Mouse (Mus musculus): Measurements from ENCODE around the gene Dlg2.

Gene Dlg2

DNA sequence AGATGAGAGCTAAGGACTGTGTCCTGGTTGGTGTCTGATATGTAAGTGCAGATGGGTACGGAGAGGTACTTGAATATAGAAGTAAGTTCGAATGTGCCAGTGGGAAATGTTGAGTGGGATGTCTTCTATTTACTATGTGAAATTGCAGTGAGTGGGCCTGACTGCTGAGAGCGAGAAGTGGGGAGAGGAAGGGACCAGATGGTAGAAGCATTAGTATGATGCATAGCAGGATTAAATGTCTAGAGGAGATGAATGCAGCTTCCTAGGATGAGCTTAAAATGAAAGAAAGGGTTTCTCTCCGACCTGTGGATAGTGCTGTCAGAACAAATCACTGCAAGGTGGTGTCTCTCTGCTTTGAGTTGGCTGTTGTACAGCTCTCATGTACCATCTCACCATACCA is 451.0 kb downstream of the Dlg2 start:
- Histone ChIP-seq H3K9me3 (ENCODE audit: low read length) (no peaks in the 10 kb centered on the region), H3K36me3 (ENCODE audit: insufficient read depth, low read length) (no peaks in the 10 kb centered on the region), H3K4me1 (replicated peaks; ENCODE audit: low read depth, low read length) (no peaks in the 10 kb centered on the region), H3K4me3 (replicated peaks; ENCODE audit: low read length) (no peak overlapping the region), H3K27me3 (ENCODE audit: insufficient read depth, low read length) (no peaks in the 10 kb centered on the region)
- TF ChIP-seq POU5F1 (IDR thresholded peaks at IDR 0.05; ENCODE audit: borderline replicate concordance, low read length) = no peak
- no peak for TF ChIP-seq CTCF (conservative IDR thresholded peaks at IDR 0.05; ENCODE audit: low read length)
- TF ChIP-seq NANOG (IDR thresholded peaks at IDR 0.05; ENCODE audit: borderline replicate concordance, low read length) = no peak

- Histone ChIP-seq H3K36me3 (ENCODE audit: insufficient read depth, low read length) (no peaks in the 10 kb centered on the region), H3K27me3 (ENCODE audit: insufficient read depth, low read length) (no peaks in the 10 kb centered on the region)
- TF ChIP-seq CTCF (conservative IDR thresholded peaks at IDR 0.05; ENCODE audit: low read length) = no peak
- no peak for TF ChIP-seq POU5F1 (IDR thresholded peaks at IDR 0.05; ENCODE audit: borderline replicate concordance, low read length)
- TF ChIP-seq NANOG (IDR thresholded peaks at IDR 0.05; ENCODE audit: borderline replicate concordance, low read length) = no peak
Observed at GRCm38 (mm10) chr7:90940726-90941125, 464.3 kb downstream of the Dlg2 start.

DNA sequence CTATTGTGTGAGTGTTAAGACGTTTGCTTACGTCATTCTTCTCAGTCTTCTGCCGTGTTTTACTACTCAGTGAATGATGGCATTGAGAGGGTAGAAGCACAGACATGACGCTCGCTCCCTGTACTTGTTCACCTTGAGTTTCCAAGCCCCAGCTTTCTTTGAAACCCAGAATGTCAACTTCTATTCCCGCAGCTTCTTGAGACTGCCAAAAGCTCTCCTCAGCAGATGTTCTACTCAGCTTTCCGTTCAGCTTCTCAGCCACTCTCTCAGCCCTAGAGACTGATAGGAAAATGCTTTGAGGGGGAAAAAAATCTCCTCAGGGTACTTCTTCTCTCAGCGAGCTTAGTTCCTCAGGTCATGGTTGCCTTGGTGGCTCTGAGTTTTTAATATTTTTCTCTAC is 470.6 kb downstream of the Dlg2 start:
- TF ChIP-seq NANOG (IDR thresholded peaks at IDR 0.05; ENCODE audit: borderline replicate concordance, low read length) = no peak
- no peak overlapping the region for H3K4me3 ChIP-seq (replicated peaks; ENCODE audit: low read length)
- H3K27me3 ChIP-seq (ENCODE audit: insufficient read depth, low read length) = no peaks in the 10 kb centered on the region
- no peaks in the 10 kb centered on the region for H3K36me3 ChIP-seq (ENCODE audit: insufficient read depth, low read length)
- no peaks in the 10 kb centered on the region for H3K4me1 ChIP-seq (replicated peaks; ENCODE audit: low read depth, low read length)
- peaks cover 7% of the 10 kb centered on the region for H3K9me3 ChIP-seq (ENCODE audit: low read length)

More at GRCm38 (mm10) chr7:90940726-90941125, 464.3 kb downstream of the Dlg2 start:
- Histone ChIP-seq H3K4me1 (replicated peaks; ENCODE audit: low read depth, low read length) (no peaks in the 10 kb centered on the region), H3K4me3 (replicated peaks; ENCODE audit: low read length) (no peak overlapping the region), H3K9me3 (ENCODE audit: low read length) (no peaks in the 10 kb centered on the region)

- Histone ChIP-seq H3K27me3 (ENCODE audit: insufficient read depth, low read length) (no peaks in the 10 kb centered on the region), H3K4me3 (replicated peaks; ENCODE audit: low read length) (no peak overlapping the region), H3K4me1 (replicated peaks; ENCODE audit: low read depth, low read length) (no peaks in the 10 kb centered on the region), H3K36me3 (ENCODE audit: insufficient read depth, low read length) (no peaks in the 10 kb centered on the region), H3K9me3 (ENCODE audit: low read length) (peaks cover 7% of the 10 kb centered on the region)
- TF ChIP-seq POU5F1 (IDR thresholded peaks at IDR 0.05; ENCODE audit: borderline replicate concordance, low read length) = no peak
- TF ChIP-seq NANOG (IDR thresholded peaks at IDR 0.05; ENCODE audit: borderline replicate concordance, low read length) = no peak
- no peak for TF ChIP-seq CTCF (conservative IDR thresholded peaks at IDR 0.05; ENCODE audit: low read length)
Observed at GRCm38 (mm10) chr7:90949212-90949611, 472.7 kb downstream of the Dlg2 start.

DNA sequence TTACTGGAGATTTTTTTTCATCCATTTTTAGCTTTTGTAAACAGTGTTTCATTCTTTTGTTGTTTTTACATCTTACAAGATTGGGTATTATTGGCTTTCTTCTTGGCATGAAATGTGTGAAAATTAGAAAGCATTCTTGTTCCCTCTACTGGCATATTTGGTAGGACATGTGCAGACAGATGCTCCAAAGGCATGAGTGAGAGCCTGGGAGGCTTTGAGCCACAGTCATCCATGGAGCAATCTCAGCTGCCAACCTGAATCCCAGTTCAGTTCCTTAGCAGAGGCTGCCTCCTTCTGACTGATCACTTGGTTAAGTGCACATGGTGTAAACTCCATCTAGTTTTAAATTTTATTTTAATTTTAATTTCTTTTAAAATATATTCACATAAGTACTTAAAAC is 500.8 kb downstream of the Dlg2 start:
- Histone ChIP-seq H3K4me1 (replicated peaks; ENCODE audit: low read depth, low read length) (no peaks in the 10 kb centered on the region), H3K27me3 (ENCODE audit: insufficient read depth, low read length) (no peaks in the 10 kb centered on the region), H3K36me3 (ENCODE audit: insufficient read depth, low read length) (no peaks in the 10 kb centered on the region), H3K9me3 (ENCODE audit: low read length) (no peaks in the 10 kb centered on the region), H3K4me3 (replicated peaks; ENCODE audit: low read length) (no peak overlapping the region)
- TF ChIP-seq POU5F1 (IDR thresholded peaks at IDR 0.05; ENCODE audit: borderline replicate concordance, low read length) (no peak), CTCF (conservative IDR thresholded peaks at IDR 0.05; ENCODE audit: low read length) (no peak), NANOG (IDR thresholded peaks at IDR 0.05; ENCODE audit: borderline replicate concordance, low read length) (no peak)

- H3K9me3 ChIP-seq (ENCODE audit: low read length) = no peaks in the 10 kb centered on the region
- H3K4me3 ChIP-seq (replicated peaks; ENCODE audit: low read length) = no peak overlapping the region
- H3K4me1 ChIP-seq (replicated peaks; ENCODE audit: low read depth, low read length) = no peaks in the 10 kb centered on the region
- TF ChIP-seq POU5F1 (IDR thresholded peaks at IDR 0.05; ENCODE audit: borderline replicate concordance, low read length) (no peak), NANOG (IDR thresholded peaks at IDR 0.05; ENCODE audit: borderline replicate concordance, low read length) (0 out of 2 replicates have a peak, but pooled peaks have one; percentile 8), CTCF (conservative IDR thresholded peaks at IDR 0.05; ENCODE audit: low read length) (no peak)
- H3K36me3 ChIP-seq (ENCODE audit: insufficient read depth, low read length) = no peaks in the 10 kb centered on the region
- no peaks in the 10 kb centered on the region for H3K27me3 ChIP-seq (ENCODE audit: insufficient read depth, low read length)
Observed at GRCm38 (mm10) chr7:90982069-90982468, 505.6 kb downstream of the Dlg2 start.

GRCm38 (mm10) chr7:91010655-91011054 is 534.2 kb downstream of the Dlg2 start:
- no peak for TF ChIP-seq POU5F1 (IDR thresholded peaks at IDR 0.05; ENCODE audit: borderline replicate concordance, low read length)
- TF ChIP-seq NANOG (IDR thresholded peaks at IDR 0.05; ENCODE audit: borderline replicate concordance, low read length) = no peak
- no peak for TF ChIP-seq CTCF (conservative IDR thresholded peaks at IDR 0.05; ENCODE audit: low read length)
- no peaks in the 10 kb centered on the region for H3K4me1 ChIP-seq (replicated peaks; ENCODE audit: low read depth, low read length)
- no peak overlapping the region for H3K4me3 ChIP-seq (replicated peaks; ENCODE audit: low read length)
- no peaks in the 10 kb centered on the region for H3K27me3 ChIP-seq (ENCODE audit: insufficient read depth, low read length)
- no peaks in the 10 kb centered on the region for H3K9me3 ChIP-seq (ENCODE audit: low read length)
- no peaks in the 10 kb centered on the region for H3K36me3 ChIP-seq (ENCODE audit: insufficient read depth, low read length)

- no peak overlapping the region for H3K4me3 ChIP-seq (replicated peaks; ENCODE audit: low read length)
- TF ChIP-seq POU5F1 (IDR thresholded peaks at IDR 0.05; ENCODE audit: borderline replicate concordance, low read length) (no peak), NANOG (IDR thresholded peaks at IDR 0.05; ENCODE audit: borderline replicate concordance, low read length) (no peak), CTCF (conservative IDR thresholded peaks at IDR 0.05; ENCODE audit: low read length) (no peak)
- no peaks in the 10 kb centered on the region for H3K4me1 ChIP-seq (replicated peaks; ENCODE audit: low read depth, low read length)
- H3K27me3 ChIP-seq (ENCODE audit: insufficient read depth, low read length) = no peaks in the 10 kb centered on the region
- H3K9me3 ChIP-seq (ENCODE audit: low read length) = no peaks in the 10 kb centered on the region
- H3K36me3 ChIP-seq (ENCODE audit: insufficient read depth, low read length) = no peaks in the 10 kb centered on the region
Observed at GRCm38 (mm10) chr7:91044998-91045741, 568.7 kb downstream of the Dlg2 start.

DNA sequence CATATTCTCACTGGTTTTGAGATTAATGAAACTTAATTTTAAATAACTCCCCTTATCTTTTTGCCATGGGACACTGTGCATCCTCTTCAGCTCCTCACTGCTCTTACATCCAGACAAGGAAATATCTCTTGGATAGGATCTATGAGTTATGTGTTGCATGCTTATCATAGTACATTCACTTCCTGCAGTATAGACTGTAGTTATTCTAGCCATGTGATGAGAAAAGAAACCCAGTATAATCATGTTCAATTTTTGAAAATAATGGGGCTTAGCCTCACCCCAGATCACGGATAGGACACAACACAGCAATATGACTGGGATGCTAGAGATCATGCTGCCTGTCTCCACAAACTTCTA is 569.2 kb downstream of the Dlg2 start:
- no peak overlapping the region for H3K4me3 ChIP-seq (replicated peaks; ENCODE audit: low read length)
- no peaks in the 10 kb centered on the region for H3K4me1 ChIP-seq (replicated peaks; ENCODE audit: low read depth, low read length)
- H3K9me3 ChIP-seq (ENCODE audit: low read length) = no peaks in the 10 kb centered on the region
- no peak for TF ChIP-seq CTCF (conservative IDR thresholded peaks at IDR 0.05; ENCODE audit: low read length)
- TF ChIP-seq POU5F1 (IDR thresholded peaks at IDR 0.05; ENCODE audit: borderline replicate concordance, low read length) = no peak
- TF ChIP-seq NANOG (IDR thresholded peaks at IDR 0.05; ENCODE audit: borderline replicate concordance, low read length) = no peak
- no peaks in the 10 kb centered on the region for H3K36me3 ChIP-seq (ENCODE audit: insufficient read depth, low read length)
- no peaks in the 10 kb centered on the region for H3K27me3 ChIP-seq (ENCODE audit: insufficient read depth, low read length)
